Mouse (Mus musculus): ENCODE measurements around the gene C530008M17Rik. TPM values are rescaled to one million over a fixed set of nuclear protein-coding genes. Genes with fewer than 3 reads are reported as not detected.
A peak's percentile ranks its signal among the peaks of the same experiment; 100 is the strongest.
"Not testable (repeated sequence)": the region's sequence is repeated elsewhere in the genome, so short reads cannot be mapped to it uniquely, and the experiment has no call there.

C530008M17Rik gene
- polyA plus RNA-seq, 1 experiment from 2014 or later = 10.0 TPM

DNA sequence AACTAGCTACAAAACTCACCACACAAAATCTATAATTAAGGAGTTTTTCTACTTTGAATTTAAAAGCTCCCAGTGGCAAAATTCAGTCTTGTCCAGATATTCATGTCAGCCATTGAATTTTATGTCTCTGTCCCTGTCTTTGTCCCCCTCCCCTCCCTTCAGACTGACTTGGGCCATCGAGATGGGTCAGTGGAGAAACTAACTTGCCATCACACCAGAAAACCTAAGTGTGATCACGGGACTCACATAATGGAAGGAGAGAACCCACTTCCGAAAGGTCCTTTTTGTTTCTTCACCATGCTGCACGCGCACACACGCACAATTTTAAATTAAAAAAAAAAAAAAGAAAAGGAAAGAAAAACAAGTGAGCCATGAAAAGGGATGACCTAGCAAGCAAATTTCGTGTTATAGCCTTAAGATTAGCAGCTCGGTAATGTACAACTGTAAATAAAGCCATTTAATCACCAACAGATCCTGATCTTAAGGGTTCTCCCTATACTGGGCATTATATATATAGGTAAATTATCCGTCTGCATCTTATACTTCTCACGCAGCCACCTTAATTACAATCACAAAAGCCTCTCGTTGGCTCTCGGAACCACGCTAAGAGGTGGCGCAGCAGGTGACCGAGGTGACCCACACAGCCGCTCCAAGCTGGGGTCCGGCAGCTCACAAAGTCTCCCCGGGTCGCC lies 248.5 kb downstream of the C530008M17Rik start:
- 0 out of 2 replicates have a peak, but pooled peaks cover 3% of the 10 kb centered on the region for H3K36me3 ChIP-seq (ENCODE audit: control insufficient read depth, insufficient read depth, low read length)
- no peak for ATAC-seq (ENCODE audit: insufficient read depth, low FRiP score)
- no peaks in the 10 kb centered on the region for H3K9me3 ChIP-seq (replicated peaks; ENCODE audit: control insufficient read depth, low read length)
- H3K9ac ChIP-seq (ENCODE audit: low read length) = peak overlapping the region; percentile 84
- H3K4me3 ChIP-seq (replicated peaks; ENCODE audit: low read length) = peak overlapping the region; percentile 80
- peak overlapping the region; percentile 93 for H3K27ac ChIP-seq (ENCODE audit: low read length)
- 0 out of 2 replicates have a peak, but pooled peaks cover 6% of the 10 kb centered on the region for H3K4me1 ChIP-seq (ENCODE audit: control insufficient read depth, insufficient read depth, low read length)
- whole genome bisulfite sequencing = under 1% methylated on average over 19 of the region's 19 CpGs
- H3K4me2 ChIP-seq (ENCODE audit: low read depth, low read length) = peak overlapping the region; percentile 65
- no peaks in the 10 kb centered on the region for H3K27me3 ChIP-seq (ENCODE audit: control insufficient read depth, insufficient read depth, low read length)

DNA sequence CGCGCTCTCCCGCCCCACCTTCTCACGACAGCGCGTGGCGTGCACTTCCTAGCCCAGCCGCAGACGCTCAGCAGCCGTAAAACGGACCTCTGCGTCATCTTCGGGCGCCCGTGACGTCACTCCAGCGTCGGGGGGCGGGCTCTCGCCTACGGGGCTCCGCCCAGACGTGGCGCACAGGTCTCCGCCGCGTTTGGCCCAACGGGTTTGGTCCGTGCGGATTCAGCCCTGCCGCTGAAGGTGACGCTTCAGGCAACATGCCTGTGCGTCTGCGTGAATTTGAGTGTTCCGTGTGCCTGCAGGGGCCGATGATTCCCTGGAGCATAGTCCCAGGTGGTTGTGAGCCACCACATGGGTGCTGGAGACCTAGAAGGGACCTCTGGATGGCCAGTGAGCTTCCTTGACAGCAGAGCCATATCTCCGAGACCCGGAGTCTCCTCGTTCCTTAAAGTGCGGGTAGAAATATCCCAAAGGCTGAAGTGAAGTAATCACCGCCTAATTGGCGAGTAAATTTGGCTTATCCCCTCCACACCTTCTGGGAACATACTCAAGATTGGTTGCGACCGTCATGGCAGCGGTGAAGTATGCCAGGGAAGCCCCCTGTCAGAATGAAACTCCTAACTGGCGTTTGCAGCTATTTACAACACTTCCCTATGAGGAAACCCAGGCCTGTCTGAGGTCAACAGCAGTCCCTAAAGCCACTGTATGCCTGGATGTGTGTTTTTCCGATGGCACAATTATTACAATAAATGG lies 249.3 kb downstream of the C530008M17Rik start, which contains the start of gene Aasdh:
TSS of gene Aasdh (minus strand) at position 110 of the 750 bp plus-strand sequence.
- no peaks in the 10 kb centered on the region for H3K27me3 ChIP-seq (ENCODE audit: control insufficient read depth, insufficient read depth, low read length)
- H3K9ac ChIP-seq (ENCODE audit: low read length) = peak within 1 kb of the TSS; percentile 84
- peak within 1 kb of the TSS; percentile 80 for H3K4me3 ChIP-seq (replicated peaks; ENCODE audit: low read length)
- no peaks in the 10 kb centered on the region for H3K9me3 ChIP-seq (replicated peaks; ENCODE audit: control insufficient read depth, low read length)
- 0 out of 2 replicates have a peak, but pooled peaks cover 3% of the 10 kb centered on the region for H3K36me3 ChIP-seq (ENCODE audit: control insufficient read depth, insufficient read depth, low read length)
- 0 out of 2 replicates have a peak, but pooled peaks cover 6% of the 10 kb centered on the region for H3K4me1 ChIP-seq (ENCODE audit: control insufficient read depth, insufficient read depth, low read length)
- WGBS = under 1% methylated on average over 47 of the region's 47 CpGs
- ATAC-seq (ENCODE audit: insufficient read depth, low FRiP score) = peak; percentile 97
- peak within 1 kb of the TSS; percentile 93 for H3K27ac ChIP-seq (ENCODE audit: low read length)
- peak within 1 kb of the TSS; percentile 65 for H3K4me2 ChIP-seq (ENCODE audit: low read depth, low read length)

- no peak for ATAC-seq (ENCODE audit: insufficient read depth, low FRiP score)
- Histone ChIP-seq H3K27ac (ENCODE audit: low read length) (peak overlapping the region; percentile 93; the same call in 1 of the 2 replicates), H3K9me3 (replicated peaks; ENCODE audit: control insufficient read depth, low read length) (no peaks in the 10 kb centered on the region), H3K4me3 (replicated peaks; ENCODE audit: low read length) (peak overlapping the region; percentile 80), H3K4me2 (ENCODE audit: low read depth, low read length) (peak overlapping the region; percentile 58), H3K27me3 (ENCODE audit: control insufficient read depth, insufficient read depth, low read length) (no peaks in the 10 kb centered on the region), H3K9ac (ENCODE audit: low read length) (peak overlapping the region; percentile 84), H3K36me3 (ENCODE audit: control insufficient read depth, insufficient read depth, low read length) (no peaks in the 10 kb centered on the region), H3K4me1 (ENCODE audit: control insufficient read depth, insufficient read depth, low read length) (0 out of 2 replicates have a peak, but pooled peaks cover 6% of the 10 kb centered on the region)
- WGBS = 27% methylated on average over 3 of the region's 3 CpGs
These were observed 249.8 kb downstream of the C530008M17Rik start for GRCm38 (mm10) chr5:76906155-76906499.

- Histone ChIP-seq H3K4me2 (ENCODE audit: low read depth, low read length) (no peak overlapping the region), H3K27me3 (ENCODE audit: control insufficient read depth, insufficient read depth, low read length) (no peaks in the 10 kb centered on the region), H3K9me3 (replicated peaks; ENCODE audit: control insufficient read depth, low read length) (no peaks in the 10 kb centered on the region), H3K9ac (ENCODE audit: low read length) (no peak overlapping the region), H3K4me3 (replicated peaks; ENCODE audit: low read length) (no peak overlapping the region), H3K27ac (ENCODE audit: low read length) (no peak overlapping the region), H3K4me1 (ENCODE audit: control insufficient read depth, insufficient read depth, low read length) (0 out of 2 replicates have a peak, but pooled peaks cover 5% of the 10 kb centered on the region), H3K36me3 (ENCODE audit: control insufficient read depth, insufficient read depth, low read length) (no peaks in the 10 kb centered on the region; the same call in 1 of the 2 replicates)
- WGBS = 66% methylated on average over 3 of the region's 3 CpGs
- peak; percentile 47; the same call in 1 of the 2 replicates for ATAC-seq (ENCODE audit: insufficient read depth, low FRiP score)
These were observed 254.5 kb downstream of the C530008M17Rik start for GRCm38 (mm10) chr5:76910807-76911206.

DNA sequence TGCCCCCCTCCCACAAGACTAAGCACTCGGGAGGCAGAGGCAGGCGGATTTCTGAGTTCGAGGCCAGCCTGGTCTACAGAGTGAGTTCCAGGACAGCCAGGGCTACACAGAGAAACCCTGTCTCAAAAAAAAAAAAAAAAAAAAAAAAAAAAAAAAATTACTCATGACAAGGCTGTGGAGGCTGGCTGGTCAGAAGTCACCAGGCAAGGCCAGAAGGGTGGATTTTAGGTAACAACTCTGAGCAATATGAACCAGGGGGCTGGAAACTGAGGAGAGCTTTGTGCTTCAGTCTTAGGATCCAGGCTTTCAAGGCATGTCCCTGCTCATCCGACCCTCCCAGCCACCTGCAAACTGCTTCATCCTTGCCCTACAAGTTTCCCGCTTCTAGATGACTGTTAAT lies 256.2 kb downstream of the C530008M17Rik start:
- not testable (repeated sequence) for H3K27me3 ChIP-seq (ENCODE audit: control insufficient read depth, insufficient read depth, low read length); H3K27ac ChIP-seq (ENCODE audit: low read length); H3K9me3 ChIP-seq (replicated peaks; ENCODE audit: control insufficient read depth, low read length); H3K4me3 ChIP-seq (replicated peaks; ENCODE audit: low read length); H3K9ac ChIP-seq (ENCODE audit: low read length); H3K36me3 ChIP-seq (ENCODE audit: control insufficient read depth, insufficient read depth, low read length); ATAC-seq (ENCODE audit: insufficient read depth, low FRiP score); H3K4me2 ChIP-seq (ENCODE audit: low read depth, low read length); H3K4me1 ChIP-seq (ENCODE audit: control insufficient read depth, insufficient read depth, low read length)
- WGBS = 92% methylated on average over 5 of the region's 5 CpGs

DNA sequence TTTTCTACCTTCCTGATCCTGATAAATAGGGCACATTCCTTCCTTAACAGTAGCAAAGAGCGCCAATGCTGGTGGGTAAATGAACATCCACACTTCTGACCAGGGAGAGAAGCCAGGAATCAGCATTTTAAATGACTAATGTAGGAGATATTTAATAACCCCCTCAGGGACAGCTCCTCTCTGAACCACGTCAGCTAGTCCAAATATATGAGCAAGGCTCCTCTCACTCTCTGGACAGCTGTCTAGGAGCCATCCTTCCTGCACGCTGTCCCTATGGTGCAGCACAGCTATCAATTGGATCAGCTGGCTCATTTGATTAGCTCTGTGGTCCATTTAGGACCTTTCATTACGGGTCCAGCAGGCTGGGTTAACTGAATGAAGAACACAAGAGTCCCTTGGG lies 266.5 kb downstream of the C530008M17Rik start:
- no peak for ATAC-seq (ENCODE audit: insufficient read depth, low FRiP score)
- H3K4me3 ChIP-seq (replicated peaks; ENCODE audit: low read length) = no peak overlapping the region
- no peak overlapping the region for H3K4me2 ChIP-seq (ENCODE audit: low read depth, low read length)
- no peak overlapping the region for H3K27ac ChIP-seq (ENCODE audit: low read length)
- no peaks in the 10 kb centered on the region for H3K27me3 ChIP-seq (ENCODE audit: control insufficient read depth, insufficient read depth, low read length)
- H3K36me3 ChIP-seq (ENCODE audit: control insufficient read depth, insufficient read depth, low read length) = peaks cover 12% of the 10 kb centered on the region
- H3K9ac ChIP-seq (ENCODE audit: low read length) = no peak overlapping the region
- H3K9me3 ChIP-seq (replicated peaks; ENCODE audit: control insufficient read depth, low read length) = 0 out of 2 replicates have a peak, but pooled peaks cover 8% of the 10 kb centered on the region
- no peaks in the 10 kb centered on the region for H3K4me1 ChIP-seq (ENCODE audit: control insufficient read depth, insufficient read depth, low read length)
- WGBS = 89% methylated on average over 4 of the region's 4 CpGs

Other genes with a start within 250 kb of the C530008M17Rik start
- gene Gm7271, start 172.5 kb upstream of the C530008M17Rik start, polyA plus RNA-seq (2015; fragmentation: Nextera tagmentation; extraction: Ambion mirVana) = not detected in 2 replicates
- gene Exoc1, start 127.2 kb upstream of the C530008M17Rik start, polyA plus RNA-seq (2015; fragmentation: Nextera tagmentation; extraction: Ambion mirVana) = 28.8 and 33.2 TPM in 2 replicates
- gene Cep135, start 67.8 kb upstream of the C530008M17Rik start, polyA plus RNA-seq (2015; fragmentation: Nextera tagmentation; extraction: Ambion mirVana) = 5.1 and 5.3 TPM in 2 replicates
- 14.0 and 15.5 TPM in 2 replicates for gene Aasdh, start 249.0 kb downstream of the C530008M17Rik start, polyA plus RNA-seq (2015; fragmentation: Nextera tagmentation; extraction: Ambion mirVana)

Data from stomach, embryonic 16.5 days (tissue).